Mouse (Mus musculus) B cell, adult 67 days (primary cell): Measurements from ENCODE around the gene 5031439G07Rik. TPM values are rescaled to one million over a fixed set of nuclear protein-coding genes. Genes with fewer than 3 reads are reported as not detected.

ENCODE experiments used
- total RNA-seq, 2 experiments: library from RNA; stranded (reverse); gene quantifications; 4 replicates each; pipeline ENCODE4 v1.2.4; 2023

Gene 5031439G07Rik
- 10 to 100 TPM; 80.7 to 92.0 TPM for total RNA-seq

GRCm38 (mm10) chr15:84987874-84988825 is at the start of gene 5031439G07Rik:
Gene 5031439G07Rik, minus strand, starts transcription at chr15:84988551.

GRCm38 (mm10) chr15:85028648-85029047 is 40.3 kb upstream of the 5031439G07Rik start, which contains the start of gene Fam118a:
Gene Fam118a, plus strand, starts transcription at chr15:85028948.

GRCm38 (mm10) chr15:85016951-85017664 is 28.8 kb upstream of the 5031439G07Rik start, which contains the start of gene Upk3a:
Gene Upk3a, plus strand, starts transcription at chr15:85017141.

GRCm38 (mm10) chr15:84922884-84923507 is 65.4 kb downstream of the 5031439G07Rik start, which contains the start of gene Nup50:
Gene Nup50, plus strand, starts transcription at chr15:84923411.

GRCm38 (mm10) chr15:84919938-84920337 is 68.4 kb downstream of the 5031439G07Rik start, which contains the start of gene Gm29666:
Gene Gm29666, minus strand, starts transcription at chr15:84920038.

Other genes starting within 250 kb of the 5031439G07Rik start
- 1 to 10 TPM in 1 of 2 experiments, under 1 TPM in 1; 0.81 to 1.3 TPM for gene Phf21b, start 132.5 kb downstream of the 5031439G07Rik start, total RNA-seq
- gene Gm29666, start 68.5 kb downstream of the 5031439G07Rik start, total RNA-seq: under 1 TPM; 0.61 to 0.71 TPM
- gene Nup50, start 65.1 kb downstream of the 5031439G07Rik start, total RNA-seq: 10 to 100 TPM; 53.0 to 56.1 TPM
- under 1 TPM in 1 of 2 experiments, not detected in 1; 0.53 TPM for gene Upk3a, start 28.6 kb upstream of the 5031439G07Rik start, total RNA-seq
- gene Fam118a, start 40.4 kb upstream of the 5031439G07Rik start, total RNA-seq: 10 to 100 TPM; 19.8 to 22.8 TPM
- gene Smc1b, start 143.4 kb upstream of the 5031439G07Rik start, total RNA-seq: not detected
- not detected for gene Ribc2, start 143.5 kb upstream of the 5031439G07Rik start, total RNA-seq
- gene Fbln1, start 217.4 kb upstream of the 5031439G07Rik start, total RNA-seq: not detected